Mouse (Mus musculus) ES-E14 (cell line): Measurements from ENCODE around the gene Kat6b. TPM values are rescaled to one million over a fixed set of nuclear protein-coding genes. Genes with fewer than 3 reads are reported as not detected.

ENCODE experiments used
- DNase-seq: peaks from one replicate; pipeline ENCODE4 v3.0.0-alpha.2; 2013; ENCODE audit warnings: low read depth, low spot score
- H3K27ac ChIP-seq: 2 replicates; pipeline ENCODE4 v1.5.1; 2012; ENCODE audit warnings: low read depth, mild to moderate bottlenecking, low read length, moderate library complexity, mixed read lengths; ENCODE audit not compliant: poor library complexity, insufficient read depth, severe bottlenecking
- H3K36me3 ChIP-seq: 2 replicates; pipeline ENCODE4 v1.6.1; 2012; ENCODE audit warnings: mild to moderate bottlenecking, low read length, moderate library complexity, mixed read lengths; ENCODE audit not compliant: control insufficient read depth, poor library complexity, insufficient read depth, severe bottlenecking
- H3K4me1 ChIP-seq, 2 experiments: fragments of 150-350 bp in 1 of 2; sonication (generic) in 1 of 2; 2 replicates each; pipeline ENCODE4 v1.6.1; 2012; ENCODE audit warnings: low read length in 2 of 2, mild to moderate bottlenecking in 1 of 2, mixed read lengths in 1 of 2; ENCODE audit not compliant: control insufficient read depth in 2 of 2, insufficient read depth in 2 of 2, poor library complexity in 1 of 2
- H3K4me3 ChIP-seq, 2 experiments: fragments of 150-350 bp in 1 of 2; sonication (generic) in 1 of 2; 2 replicates each; pipeline ENCODE4 v1.5.1; 2012; ENCODE audit warnings: low read length in 2 of 2, low read depth in 1 of 2, mild to moderate bottlenecking in 1 of 2, mixed read lengths in 1 of 2; ENCODE audit not compliant: insufficient read depth in 1 of 2, poor library complexity in 1 of 2, severe bottlenecking in 1 of 2
- H3K9ac ChIP-seq: 2 replicates; pipeline ENCODE4 v1.6.1; 2012; ENCODE audit warnings: low read depth, mild to moderate bottlenecking, low read length, mixed read lengths; ENCODE audit not compliant: poor library complexity, insufficient read depth, severe bottlenecking
- H3K9me3 ChIP-seq: fragments of 150-350 bp; sonication (generic); 2 replicates; pipeline ENCODE4 v1.6.1; 2012; ENCODE audit warnings: low read depth, mild to moderate bottlenecking, low read length; ENCODE audit not compliant: control insufficient read depth, insufficient read depth
- CHD2 ChIP-seq: IDR thresholded peaks from 2 replicates; pipeline ENCODE4 v1.6.1; 2014; ENCODE audit warnings: mild to moderate bottlenecking, low read depth, low read length, inconsistent platforms
- HCFC1 ChIP-seq: IDR thresholded peaks from 2 replicates; pipeline ENCODE4 v1.6.1; 2012; ENCODE audit warnings: low read length, inconsistent platforms, borderline replicate concordance; ENCODE audit not compliant: insufficient read depth
- MAFK ChIP-seq: IDR thresholded peaks from 2 replicates; pipeline ENCODE4 v1.6.1; 2014; ENCODE audit warnings: mild to moderate bottlenecking, low read depth, low read length, inconsistent platforms; ENCODE audit not compliant: insufficient read depth
- ZC3H11A ChIP-seq: IDR thresholded peaks from 2 replicates; pipeline ENCODE4 v1.6.1; 2012; ENCODE audit warnings: low read depth, mild to moderate bottlenecking, inconsistent platforms, low read length, borderline replicate concordance
- ZNF384 ChIP-seq: IDR thresholded peaks from 2 replicates; pipeline ENCODE4 v1.6.1; 2012; ENCODE audit warnings: low read depth, low read length, inconsistent platforms
- in situ Hi-C, 2 experiments: fragments of 600-800 bp; cut with MboI; formaldehyde crosslinking; loops; one replicate each; pipeline ENCODE4 v1.15.1; 2025; ENCODE audit warnings: low sequenced_read_pairs in 2 of 2, inconsistent platforms in 1 of 2; ENCODE audit not compliant: unreplicated experiment in 2 of 2
- total RNA-seq: library from RNA; depleted of rRNA; stranded (reverse); fragments of 300-350 nt; gene quantifications from 2 replicates; pipeline ENCODE4 v1.2.3, GENCODE M21; 2012

Kat6b gene
- total RNA-seq, 1 experiment, result 172 TPM

DNA sequence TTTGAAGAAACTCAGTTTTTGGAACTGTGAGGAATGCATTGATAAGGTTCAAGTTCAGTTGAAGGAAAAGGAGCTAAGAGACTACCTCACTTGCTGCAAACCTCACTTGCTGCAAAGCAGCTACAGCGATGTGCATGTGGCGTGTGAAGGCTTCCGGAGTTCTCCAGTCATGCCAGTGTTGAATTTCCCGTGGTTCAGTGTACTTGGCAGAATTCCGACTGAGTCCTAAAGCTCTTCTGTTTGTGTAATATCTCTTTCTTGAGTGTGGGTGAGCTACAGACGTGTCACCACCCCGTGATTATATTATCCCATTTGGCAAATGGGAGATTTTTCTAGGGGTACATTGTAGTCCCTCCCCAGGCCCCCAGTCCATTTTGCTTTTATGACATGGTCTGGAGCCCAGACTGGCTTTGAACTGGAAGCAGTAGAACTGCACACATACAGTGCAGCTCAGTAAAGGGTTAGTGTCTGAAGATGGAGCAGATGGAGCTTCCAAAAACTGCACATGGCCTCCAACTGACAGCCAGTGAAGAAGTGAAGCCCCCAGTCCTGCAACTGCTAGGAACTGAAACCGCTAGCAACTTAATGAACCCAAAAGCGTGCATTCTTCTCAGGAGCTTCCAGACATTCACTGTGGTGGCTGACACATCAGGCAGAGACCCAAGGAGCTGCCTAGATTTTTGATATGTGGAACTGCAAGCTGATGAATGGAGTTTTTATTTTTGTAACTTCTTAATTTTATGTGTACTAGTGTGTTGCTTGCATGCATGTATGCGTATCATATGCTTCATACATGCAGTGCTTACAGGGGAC, 84.5 kb downstream of the Kat6b start:
- H3K4me3 ChIP-seq, result no peak overlapping the region
- H3K9ac ChIP-seq, result no peak overlapping the region
- TF ChIP-seq MAFK, result no peak
- TF ChIP-seq HCFC1, result no peak
- TF ChIP-seq ZC3H11A, result no peak
- no peak for TF ChIP-seq ZNF384
- TF ChIP-seq CHD2, result no peak
- no peaks in the 10 kb centered on the region for H3K9me3 ChIP-seq
- DNase-seq, result no peak
- H3K27ac ChIP-seq, result no peak overlapping the region
- peaks cover 8% of the 10 kb centered on the region for H3K36me3 ChIP-seq
- in situ Hi-C loops, result no loop called here
- H3K4me1 ChIP-seq, result peaks cover 3 to 10% of the 10 kb centered on the region in 2 experiments; a peak in 2 of 4 replicates

DNA sequence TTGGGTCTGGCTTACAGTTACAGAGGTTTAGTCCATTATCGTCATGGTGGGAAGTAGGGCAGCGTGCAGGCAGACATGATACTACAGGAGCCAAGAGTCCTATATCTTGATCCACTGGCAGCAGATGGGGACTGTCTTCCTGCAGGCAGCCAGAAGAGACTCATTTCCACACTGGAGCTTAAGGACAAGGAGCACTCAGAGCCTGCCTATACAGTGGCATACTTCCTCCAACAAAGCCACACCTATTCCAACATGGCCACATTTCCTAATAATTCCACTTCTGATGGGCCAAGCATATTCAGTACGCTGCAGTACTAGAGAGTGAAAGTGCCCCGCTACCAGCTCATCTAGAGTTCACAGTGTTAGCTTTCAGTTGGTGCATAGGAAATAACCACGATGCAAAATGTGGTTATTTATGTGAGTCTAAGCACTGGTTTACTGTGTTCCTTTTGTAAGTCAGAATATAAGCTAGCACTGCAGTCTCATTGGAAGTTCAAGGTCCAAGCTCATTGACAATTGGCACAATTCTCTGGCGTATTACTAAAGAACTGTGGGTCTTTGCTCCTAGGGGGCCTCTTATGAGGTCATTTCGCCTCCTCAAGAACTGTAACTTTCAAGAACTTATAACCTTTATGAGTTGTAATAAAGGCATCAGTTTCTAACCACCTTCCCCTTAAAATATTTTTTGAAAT, 86.2 kb downstream of the Kat6b start:
- H3K36me3 ChIP-seq, result peaks cover 9% of the 10 kb centered on the region
- DNase-seq, result no peak
- in situ Hi-C loops, result no loop called here
- H3K9me3 ChIP-seq, result no peaks in the 10 kb centered on the region
- peaks cover 3 to 10% of the 10 kb centered on the region in 2 experiments; a peak in 2 of 4 replicates for H3K4me1 ChIP-seq
- no peak overlapping the region for H3K27ac ChIP-seq
- TF ChIP-seq CHD2, result no peak
- TF ChIP-seq ZNF384, result no peak
- no peak for TF ChIP-seq ZC3H11A
- TF ChIP-seq HCFC1, result no peak
- no peak for TF ChIP-seq MAFK
- no peak overlapping the region for H3K9ac ChIP-seq
- no peak overlapping the region for H3K4me3 ChIP-seq

DNA sequence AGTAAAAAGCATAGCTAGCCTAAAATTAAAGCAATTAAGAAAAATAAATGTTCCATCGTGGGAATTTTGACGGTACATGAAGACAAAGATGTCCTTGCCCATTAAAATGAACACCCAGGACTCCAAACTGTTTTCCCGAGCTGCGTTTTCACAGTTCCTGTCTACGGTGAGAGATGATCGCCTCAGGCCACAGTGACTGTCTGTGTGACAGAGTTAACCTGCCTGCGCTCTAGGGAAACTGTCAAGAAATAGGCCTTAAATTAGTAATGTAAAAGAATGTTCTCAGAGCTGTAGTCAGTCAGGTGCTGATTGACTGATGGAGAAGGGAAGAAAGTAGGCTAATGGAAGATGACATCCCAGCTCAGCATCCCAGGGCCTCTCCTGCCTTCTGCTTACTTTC, 87.6 kb downstream of the Kat6b start:
- TF ChIP-seq ZNF384 (no peak), CHD2 (no peak), MAFK (no peak), HCFC1 (no peak), ZC3H11A (no peak)
- Histone ChIP-seq H3K36me3 (peaks cover 9% of the 10 kb centered on the region), H3K4me3 (no peak overlapping the region), H3K9me3 (no peaks in the 10 kb centered on the region), H3K4me1 (peaks cover 0 to 6% of the 10 kb centered on the region in 2 experiments; a peak in 2 of 4 replicates), H3K9ac (no peak overlapping the region), H3K27ac (no peak overlapping the region)
- in situ Hi-C loops, result no loop called here
- no peak for DNase-seq

DNA sequence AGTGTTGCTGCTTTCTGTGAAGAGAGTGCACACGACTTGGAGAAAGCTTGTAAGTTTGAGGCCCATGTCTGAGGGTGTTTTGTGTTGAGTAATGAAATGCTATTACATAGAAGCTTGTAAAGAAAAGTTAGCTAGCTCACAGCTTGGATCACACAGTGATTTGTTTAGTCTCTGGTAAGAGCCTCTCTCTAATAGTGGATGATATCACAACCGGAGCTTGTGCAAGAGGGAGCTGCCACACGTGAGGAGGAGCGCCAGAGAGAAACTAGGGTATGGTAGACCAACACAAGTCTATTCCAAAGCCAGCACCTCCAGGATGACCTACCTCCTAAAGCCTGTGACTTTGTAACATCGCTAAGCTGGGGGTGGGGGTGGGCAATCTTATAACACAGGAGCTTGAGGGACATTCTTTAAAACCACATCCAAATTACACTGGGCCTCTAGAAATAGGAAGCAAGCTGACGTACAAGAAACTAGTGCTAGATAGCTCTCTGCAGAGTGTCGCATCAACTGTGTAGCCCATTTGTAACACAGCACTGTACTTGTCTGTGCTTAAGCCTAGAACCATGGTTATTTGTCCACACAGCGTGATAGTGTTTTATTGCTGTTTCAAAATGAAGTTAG, 93.6 kb downstream of the Kat6b start:
- peaks cover 3% of the 10 kb centered on the region; the same call in 1 of the 2 replicates for H3K36me3 ChIP-seq
- no peak for DNase-seq
- no peak overlapping the region for H3K4me3 ChIP-seq
- in situ Hi-C loops, result loop anchor here in 1 of 2 experiments (25.0 kb wide), 1 partner anchor 437 kb away; no protein-coding TSS in a partner anchor
- H3K27ac ChIP-seq, result no peak overlapping the region
- TF ChIP-seq HCFC1, result no peak
- TF ChIP-seq CHD2, result no peak
- no peak for TF ChIP-seq MAFK
- no peak for TF ChIP-seq ZC3H11A
- no peak for TF ChIP-seq ZNF384
- no peak overlapping the region for H3K9ac ChIP-seq
- peaks cover 2% of the 10 kb centered on the region in 2 experiments; a peak in 3 of 4 replicates for H3K4me1 ChIP-seq
- H3K9me3 ChIP-seq, result no peaks in the 10 kb centered on the region
